Mouse (Mus musculus) embryonic facial prominence, embryonic 13.5 days (tissue): ENCODE data around the gene Gdf15. TPM values are rescaled to one million over a fixed set of nuclear protein-coding genes. Genes with fewer than 3 reads are reported as not detected.

ENCODE experiments used
- ATAC-seq: fragments of 200-750 bp; cut with Nextera tagmentation; 2 replicates; pipeline ENCODE4 v1.8.0; 2017; ENCODE audit warnings: low read depth; ENCODE audit not compliant: insufficient number of reproducible peaks, insufficient read depth, low FRiP score, low TSS enrichment
- H3K27ac ChIP-seq: fragments of 300-500 bp; sonication (generic); 2 replicates; pipeline ENCODE4 v1.5.1; 2015; ENCODE audit warnings: moderate library complexity, mild to moderate bottlenecking, inconsistent platforms
- H3K27me3 ChIP-seq: fragments of 300-500 bp; sonication (generic); 2 replicates; pipeline ENCODE4 v1.6.1; 2015; ENCODE audit warnings: mild to moderate bottlenecking, inconsistent platforms
- H3K36me3 ChIP-seq: fragments of 300-500 bp; sonication (generic); 2 replicates; pipeline ENCODE4 v1.6.1; 2015; ENCODE audit warnings: mild to moderate bottlenecking, inconsistent platforms
- H3K4me1 ChIP-seq: fragments of 300-500 bp; sonication (generic); 2 replicates; pipeline ENCODE4 v1.6.1; 2015; ENCODE audit warnings: inconsistent platforms
- H3K4me2 ChIP-seq: fragments of 300-500 bp; sonication (generic); 2 replicates; pipeline ENCODE4 v1.6.1; 2015; ENCODE audit warnings: moderate library complexity, mild to moderate bottlenecking, inconsistent platforms
- H3K4me3 ChIP-seq: fragments of 300-500 bp; sonication (generic); 2 replicates; pipeline ENCODE4 v1.5.1; 2015; ENCODE audit warnings: mild to moderate bottlenecking, inconsistent platforms
- H3K9ac ChIP-seq: fragments of 300-500 bp; sonication (generic); 2 replicates; pipeline ENCODE4 v1.6.1; 2015; ENCODE audit warnings: mild to moderate bottlenecking, inconsistent platforms
- H3K9me3 ChIP-seq: fragments of 300-500 bp; sonication (generic); 2 replicates; pipeline ENCODE4 v1.6.1; 2016; ENCODE audit warnings: inconsistent platforms
- WGBS: fragments of 180-500 bp; shearing (Covaris S2); methylation state at CpG from one replicate; pipeline ENCODE4 v1.1.7; 2015; ENCODE audit warnings: mixed read lengths; 5-methylcytosine and 5-hydroxymethylcytosine counted together
- polyA plus RNA-seq: library from polyadenylated mRNA; unstranded; fragments of >200 nt; fragmentation: Nextera tagmentation; extraction: Ambion mirVana; gene quantifications from 2 replicates; pipeline ENCODE4 v1.2.1, GENCODE M21; 2015

Gdf15 gene
- polyA plus RNA-seq, 1 experiment from 2014 or later, result 0.14 TPM

DNA sequence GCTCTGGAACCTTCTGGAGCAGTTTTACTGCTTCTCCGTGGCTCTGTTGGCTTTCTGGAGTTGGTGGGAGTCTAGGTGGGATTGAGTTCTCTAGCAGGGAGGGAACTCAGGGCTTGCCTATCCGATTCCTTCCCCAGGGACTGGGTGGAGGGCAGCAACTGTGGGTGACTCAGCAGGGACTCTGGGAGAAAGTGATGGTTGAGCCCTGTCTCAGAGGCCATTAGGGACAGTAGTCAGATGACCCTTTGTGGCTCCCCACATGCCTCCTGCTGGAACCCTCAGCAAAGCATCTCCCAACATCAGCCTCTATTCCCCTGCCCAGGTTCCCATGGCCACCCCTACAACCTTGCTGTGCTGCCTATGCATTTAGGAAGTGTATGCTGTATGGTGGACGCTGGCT, 10.8 kb upstream of the Gdf15 start:
- Histone ChIP-seq H3K4me2 (no peak overlapping the region), H3K4me1 (peaks cover 9% of the 10 kb centered on the region), H3K9me3 (no peaks in the 10 kb centered on the region), H3K4me3 (no peak overlapping the region), H3K27me3 (no peaks in the 10 kb centered on the region), H3K27ac (no peak overlapping the region), H3K9ac (no peak overlapping the region), H3K36me3 (no peaks in the 10 kb centered on the region)
- no peak for ATAC-seq
- WGBS, result 67% methylated on average over 3 of the region's 3 CpGs

DNA sequence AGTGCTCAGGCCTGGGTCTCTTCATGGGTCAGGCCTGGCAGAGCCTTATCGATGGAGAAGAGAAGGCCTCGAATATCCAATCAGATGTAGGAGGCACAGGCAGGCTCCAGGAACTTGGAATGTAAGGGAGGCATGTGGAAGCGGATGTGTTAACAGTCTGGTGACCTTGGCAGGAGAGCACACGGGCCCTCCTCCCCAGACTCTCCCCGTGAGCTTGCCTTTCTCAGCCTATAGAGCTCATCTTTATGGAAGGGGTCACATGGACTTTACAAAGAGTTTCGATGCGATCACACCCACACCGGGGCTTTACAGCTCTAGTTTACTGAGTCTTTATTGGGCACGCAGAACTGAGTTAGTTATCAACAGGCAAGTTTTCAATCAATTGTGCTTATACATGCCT, 6.5 kb upstream of the Gdf15 start:
- Histone ChIP-seq H3K4me1 (peaks cover 25% of the 10 kb centered on the region), H3K9ac (no peak overlapping the region), H3K36me3 (no peaks in the 10 kb centered on the region), H3K4me3 (no peak overlapping the region), H3K4me2 (no peak overlapping the region), H3K9me3 (no peaks in the 10 kb centered on the region), H3K27ac (no peak overlapping the region), H3K27me3 (no peaks in the 10 kb centered on the region)
- no peak for ATAC-seq
- 77% methylated on average over 9 of the region's 9 CpGs for WGBS

DNA sequence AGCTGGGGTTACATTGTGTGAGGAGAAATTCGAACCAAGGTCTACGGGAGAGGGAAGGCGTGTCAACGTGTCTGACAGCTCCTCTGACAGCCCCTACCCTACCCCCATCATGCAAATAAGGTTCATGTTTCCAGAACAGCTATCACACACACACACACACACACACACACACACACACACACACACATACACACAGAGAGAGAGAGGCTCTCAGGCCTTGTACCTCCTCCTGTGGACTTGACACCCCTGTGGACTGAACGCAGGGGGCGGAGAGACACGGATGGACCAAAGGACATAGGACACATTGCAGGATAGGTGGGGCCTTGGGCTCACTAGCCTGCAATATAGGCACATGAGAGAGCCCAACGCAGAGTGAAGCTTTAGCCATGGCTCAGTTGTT, 4.6 kb upstream of the Gdf15 start:
- H3K4me1 ChIP-seq, result peaks cover 27% of the 10 kb centered on the region
- no peak overlapping the region for H3K27ac ChIP-seq
- H3K4me2 ChIP-seq, result no peak overlapping the region
- H3K4me3 ChIP-seq, result no peak overlapping the region
- H3K27me3 ChIP-seq, result peaks cover 6% of the 10 kb centered on the region
- H3K9ac ChIP-seq, result 0 out of 2 replicates have a peak overlapping the region, but pooled peaks have one; percentile 36
- ATAC-seq, result no peak
- no peaks in the 10 kb centered on the region for H3K36me3 ChIP-seq
- H3K9me3 ChIP-seq, result no peaks in the 10 kb centered on the region
- WGBS, result 59% methylated on average over 8 of the region's 8 CpGs

DNA sequence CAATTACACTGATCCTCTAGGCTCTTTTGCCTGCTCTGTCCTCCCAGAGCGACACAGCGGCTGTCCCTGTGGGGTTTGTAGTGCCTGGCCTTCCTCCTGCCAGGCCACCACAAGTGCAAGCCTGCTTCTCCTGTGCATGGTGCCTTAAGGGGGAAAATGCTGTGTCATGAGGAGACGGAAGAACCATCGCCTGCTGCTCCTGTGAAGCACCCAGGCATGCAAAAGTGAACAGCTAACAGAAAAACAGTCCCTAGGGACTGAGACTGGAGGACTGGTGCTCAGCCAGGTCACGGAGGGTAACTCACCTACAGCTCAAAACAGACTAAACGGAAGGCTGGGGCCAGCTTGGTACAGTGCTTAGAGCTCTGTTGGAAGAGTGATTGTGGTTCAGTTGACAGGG, 3.3 kb upstream of the Gdf15 start:
- H3K9me3 ChIP-seq, result no peaks in the 10 kb centered on the region
- H3K4me2 ChIP-seq, result no peak overlapping the region
- H3K9ac ChIP-seq, result no peak overlapping the region; the same call in 1 of the 2 replicates
- WGBS, result 70% methylated on average over 6 of the region's 6 CpGs
- no peak overlapping the region for H3K27ac ChIP-seq
- no peaks in the 10 kb centered on the region for H3K36me3 ChIP-seq
- peaks cover 37% of the 10 kb centered on the region for H3K4me1 ChIP-seq
- H3K27me3 ChIP-seq, result peaks cover 18% of the 10 kb centered on the region
- H3K4me3 ChIP-seq, result no peak overlapping the region
- ATAC-seq, result no peak

DNA sequence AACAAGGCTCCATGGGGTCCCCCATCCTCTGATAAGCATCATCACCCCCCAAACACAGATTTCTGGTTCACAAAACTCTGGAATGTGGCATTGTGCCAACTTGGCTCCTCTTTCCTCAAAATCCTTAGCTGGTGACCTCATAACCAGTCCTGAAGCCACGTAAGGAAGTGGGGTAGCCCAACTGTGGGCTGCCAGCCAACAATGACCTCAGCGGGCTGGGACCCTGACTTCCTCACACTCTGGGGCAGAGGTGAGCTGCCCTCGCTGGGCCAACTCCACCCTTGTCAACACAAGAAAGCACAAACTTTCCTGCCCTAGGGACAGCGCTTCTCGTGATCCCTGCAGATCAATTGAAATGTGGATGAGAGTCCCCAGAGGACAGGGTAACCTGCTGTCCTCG, 1.8 kb upstream of the Gdf15 start:
- 51% methylated on average over 6 of the region's 6 CpGs for WGBS
- peaks cover 47% of the 10 kb centered on the region for H3K4me1 ChIP-seq
- ATAC-seq, result no peak

DNA sequence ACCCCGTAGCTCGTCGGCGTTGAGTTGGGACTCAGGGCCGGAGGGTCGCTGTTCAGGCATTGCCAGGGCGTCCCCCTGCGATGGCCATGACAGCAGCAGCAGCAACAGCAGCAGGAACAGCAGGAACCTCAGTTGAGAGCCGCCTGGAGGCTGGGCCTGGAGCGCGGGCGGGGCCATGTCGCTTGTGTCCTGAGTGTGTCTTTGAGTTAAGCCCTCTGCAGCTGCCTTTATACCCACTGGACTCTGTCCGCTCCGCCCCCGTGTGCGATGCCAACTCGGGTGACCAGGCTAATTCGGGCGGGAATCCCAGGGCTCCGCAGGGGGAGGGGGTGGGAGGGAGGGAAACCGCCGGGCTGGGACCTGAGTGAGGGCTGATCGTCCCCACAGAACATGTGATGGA, 820 bp downstream of the Gdf15 start:
- peaks cover 19% of the 10 kb centered on the region for H3K27me3 ChIP-seq
- H3K27ac ChIP-seq, result no peak overlapping the region
- H3K4me2 ChIP-seq, result no peak overlapping the region
- no peaks in the 10 kb centered on the region for H3K36me3 ChIP-seq
- no peaks in the 10 kb centered on the region for H3K9me3 ChIP-seq
- H3K4me3 ChIP-seq, result no peak overlapping the region
- WGBS, result 19% methylated on average over 24 of the region's 24 CpGs
- H3K4me1 ChIP-seq, result peaks cover 39% of the 10 kb centered on the region
- no peak for ATAC-seq
- no peak overlapping the region for H3K9ac ChIP-seq

More for the DNA sequence above, 1.8 kb upstream of the Gdf15 start:
- Histone ChIP-seq H3K27ac (no peak overlapping the region), H3K27me3 (peaks cover 19% of the 10 kb centered on the region), H3K9me3 (no peaks in the 10 kb centered on the region), H3K4me2 (no peak overlapping the region), H3K4me3 (no peak overlapping the region), H3K36me3 (no peaks in the 10 kb centered on the region), H3K9ac (no peak overlapping the region)

DNA sequence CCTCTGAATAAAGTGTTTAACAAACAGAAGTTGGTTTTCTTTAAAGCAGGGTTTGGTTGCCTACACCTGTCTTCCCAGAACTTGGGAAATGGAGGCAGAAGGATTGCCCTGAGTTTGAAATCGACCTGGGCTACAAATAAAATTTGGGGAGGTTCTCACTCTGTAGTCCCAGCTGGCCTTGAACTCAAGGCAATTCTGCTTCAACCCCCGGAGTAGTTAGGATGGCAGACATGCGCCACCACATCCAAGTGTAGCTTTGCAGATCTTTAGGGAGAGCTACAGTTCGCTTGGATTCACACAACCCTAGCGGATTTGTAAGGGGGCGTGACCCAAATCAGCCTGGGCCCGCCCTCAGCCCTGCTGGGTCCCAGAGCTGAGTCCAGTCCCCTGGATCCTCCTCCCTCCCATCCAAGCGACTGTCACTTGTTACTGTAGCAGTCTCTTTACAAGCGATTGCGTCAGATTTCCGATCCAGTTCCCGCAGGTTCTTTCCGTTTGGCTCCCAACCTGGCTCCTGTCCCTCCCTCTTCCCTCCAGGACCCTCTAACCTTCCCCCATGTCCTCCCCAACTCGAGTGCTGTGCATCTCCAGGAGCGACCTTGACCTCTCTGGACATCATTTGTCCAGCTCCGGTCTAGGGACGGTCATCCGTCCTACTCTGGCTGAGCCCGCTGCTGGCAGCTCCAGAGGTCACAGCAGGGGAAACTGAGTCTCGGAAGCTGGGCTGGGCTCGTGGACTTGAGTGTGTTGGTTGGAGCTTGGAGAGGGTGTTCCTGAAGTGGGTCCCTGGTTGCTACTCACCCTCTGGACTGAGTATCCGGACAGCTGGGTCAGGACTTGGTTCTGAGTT, 1.5 kb downstream of the Gdf15 start:
- WGBS, result 13% methylated on average over 22 of the region's 22 CpGs
- Histone ChIP-seq H3K27me3 (peaks cover 19% of the 10 kb centered on the region), H3K4me2 (peak overlapping the region; percentile 73), H3K36me3 (no peaks in the 10 kb centered on the region), H3K9ac (0 out of 2 replicates have a peak overlapping the region, but pooled peaks have one; percentile 22), H3K9me3 (no peaks in the 10 kb centered on the region), H3K4me3 (peak overlapping the region; percentile 54; the same call in 1 of the 2 replicates), H3K4me1 (peaks cover 39% of the 10 kb centered on the region), H3K27ac (no peak overlapping the region)
- ATAC-seq, result no peak

DNA sequence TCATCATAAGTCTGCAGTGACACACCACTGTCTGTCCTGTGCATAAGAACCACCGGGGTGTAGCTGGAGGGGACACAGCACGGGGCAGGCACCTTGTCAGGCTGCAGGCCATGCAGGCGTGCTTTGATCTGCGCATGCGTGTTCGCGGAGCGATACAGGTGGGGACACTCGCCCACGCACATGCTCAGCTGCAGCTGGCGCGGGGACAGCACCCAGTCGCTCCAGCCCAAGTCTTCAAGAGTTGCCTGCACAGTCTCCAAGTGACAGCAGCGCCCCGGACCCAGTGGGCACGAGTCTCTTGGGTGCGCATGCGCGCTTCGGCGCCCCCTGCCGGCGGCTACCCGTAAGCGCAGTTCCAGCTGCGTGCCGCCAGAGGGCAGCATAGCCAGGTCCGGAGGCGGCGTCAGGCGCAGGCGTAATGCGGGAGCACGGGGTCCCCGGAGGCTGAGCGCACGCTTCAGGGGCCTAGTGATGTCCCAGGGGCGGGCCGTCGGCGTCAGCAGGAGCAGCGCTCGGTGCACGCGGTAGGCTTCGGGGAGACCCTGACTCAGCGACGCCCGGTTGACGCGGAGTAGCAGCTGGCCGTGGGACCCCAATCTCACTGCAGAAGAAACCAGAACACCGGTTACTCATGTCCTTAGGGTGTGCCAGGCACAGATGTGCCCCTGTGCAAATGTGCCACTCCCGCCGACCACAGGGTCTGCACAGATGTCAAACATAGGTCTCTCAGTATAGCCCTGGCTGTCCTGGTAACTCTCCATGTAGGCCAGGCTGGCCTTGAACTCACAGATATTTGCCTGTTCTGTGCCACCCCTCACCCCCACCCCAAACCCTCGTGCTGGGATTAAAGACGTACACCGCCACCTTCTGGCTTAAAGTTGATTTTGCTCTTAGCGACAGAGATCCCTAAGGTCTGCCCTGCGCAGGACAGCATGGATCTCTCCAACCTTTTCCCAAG, 2.4 kb downstream of the Gdf15 start:
- peak; percentile 87 for ATAC-seq
- Histone ChIP-seq H3K9me3 (no peaks in the 10 kb centered on the region), H3K9ac (peak overlapping the region; percentile 70), H3K4me1 (peaks cover 31% of the 10 kb centered on the region), H3K4me3 (peak overlapping the region; percentile 54), H3K36me3 (no peaks in the 10 kb centered on the region), H3K4me2 (peak overlapping the region; percentile 73), H3K27ac (peak overlapping the region; percentile 55; the same call in 1 of the 2 replicates), H3K27me3 (peaks cover 19% of the 10 kb centered on the region)
- under 1% methylated on average over 60 of the region's 60 CpGs for WGBS

DNA sequence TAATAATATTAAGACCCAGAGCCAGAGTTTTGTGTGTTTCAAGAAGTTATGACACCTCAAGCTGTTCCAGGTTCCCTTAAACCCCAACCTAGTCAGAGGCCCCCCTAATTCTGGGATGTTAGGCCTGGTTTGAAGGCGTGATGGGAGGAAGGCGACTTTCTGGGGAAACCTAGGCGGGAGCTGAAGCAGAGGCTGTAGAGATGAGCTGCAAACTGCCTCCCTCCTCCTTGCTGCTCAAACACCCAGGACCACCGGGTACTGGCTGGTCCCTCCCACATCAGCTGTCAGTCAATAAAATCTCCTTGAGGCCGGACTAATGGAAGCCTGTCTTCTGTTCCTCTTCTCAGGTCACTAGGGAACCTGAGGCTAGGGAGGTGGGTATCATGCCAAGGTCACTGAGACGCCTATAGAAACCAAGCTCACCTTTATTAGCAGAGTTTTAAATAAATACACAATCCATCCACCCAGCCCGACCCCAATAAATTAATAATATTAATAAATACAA, 3.2 kb downstream of the Gdf15 start:
- H3K27me3 ChIP-seq, result peaks cover 19% of the 10 kb centered on the region
- no peaks in the 10 kb centered on the region for H3K9me3 ChIP-seq
- H3K4me2 ChIP-seq, result peak overlapping the region; percentile 73
- peak overlapping the region; percentile 70 for H3K9ac ChIP-seq
- 59% methylated on average over 7 of the region's 7 CpGs for WGBS
- H3K4me3 ChIP-seq, result peak overlapping the region; percentile 54
- no peak for ATAC-seq
- no peaks in the 10 kb centered on the region for H3K36me3 ChIP-seq
- H3K4me1 ChIP-seq, result peaks cover 25% of the 10 kb centered on the region
- H3K27ac ChIP-seq, result no peak overlapping the region

DNA sequence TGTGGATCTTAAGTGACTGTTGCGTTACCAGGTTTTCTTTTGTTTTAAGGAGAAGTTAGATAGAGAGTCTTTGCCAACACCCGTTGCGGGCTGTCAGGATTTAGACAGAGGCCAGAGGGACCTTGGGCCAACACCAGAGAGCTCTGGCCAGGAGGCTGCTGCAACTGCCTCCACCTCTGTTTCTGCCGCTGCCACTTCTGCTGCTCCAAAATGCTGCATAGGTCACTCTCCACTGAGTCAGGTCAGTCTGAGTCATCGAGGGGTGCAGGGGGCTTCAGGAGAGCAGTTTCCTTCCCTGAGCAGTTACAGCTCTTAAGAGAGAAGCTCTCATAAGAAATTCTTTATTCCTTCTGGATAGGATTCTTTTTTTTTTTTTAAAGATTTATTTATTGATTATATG, 5.2 kb downstream of the Gdf15 start:
- Histone ChIP-seq H3K4me1 (peaks cover 20% of the 10 kb centered on the region; the same call in 1 of the 2 replicates), H3K36me3 (no peaks in the 10 kb centered on the region), H3K9ac (no peak overlapping the region), H3K4me3 (no peak overlapping the region), H3K27ac (no peak overlapping the region), H3K4me2 (no peak overlapping the region), H3K27me3 (peaks cover 27% of the 10 kb centered on the region), H3K9me3 (no peaks in the 10 kb centered on the region)
- no peak for ATAC-seq
- WGBS, result 87% methylated on average over 5 of the region's 5 CpGs

DNA sequence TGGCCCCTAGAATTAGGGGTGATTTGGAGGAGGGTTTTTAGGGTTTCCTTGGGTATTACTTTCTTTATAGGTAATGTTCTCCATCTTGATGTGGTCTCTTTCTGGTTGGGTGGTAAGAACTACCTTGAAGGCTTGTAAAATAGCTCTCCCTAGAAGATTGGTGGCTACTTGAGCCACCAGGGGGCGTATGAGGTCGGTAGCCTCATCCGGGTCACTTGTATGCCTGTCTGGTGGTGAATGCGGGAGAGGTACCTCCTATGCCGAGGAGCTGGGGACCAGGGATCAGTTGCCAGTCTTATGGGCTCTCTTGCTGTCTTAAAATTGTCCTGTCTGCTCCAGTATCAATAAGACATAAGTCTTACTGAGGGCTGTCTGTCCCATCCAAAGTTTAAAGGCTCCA, 7.2 kb downstream of the Gdf15 start:
- Histone ChIP-seq H3K9ac (peak overlapping the region; percentile 56; the same call in 1 of the 2 replicates), H3K4me3 (no peak overlapping the region), H3K36me3 (no peaks in the 10 kb centered on the region), H3K27me3 (peaks cover 31% of the 10 kb centered on the region), H3K9me3 (no peaks in the 10 kb centered on the region), H3K4me1 (peaks cover 8% of the 10 kb centered on the region; the same call in 1 of the 2 replicates), H3K4me2 (peak overlapping the region; percentile 24), H3K27ac (no peak overlapping the region)
- ATAC-seq, result no peak
- 11% methylated on average over 5 of the region's 5 CpGs for WGBS
